Mouse (Mus musculus): ENCODE measurements around the gene Crocc2.

The Crocc2 gene

DNA sequence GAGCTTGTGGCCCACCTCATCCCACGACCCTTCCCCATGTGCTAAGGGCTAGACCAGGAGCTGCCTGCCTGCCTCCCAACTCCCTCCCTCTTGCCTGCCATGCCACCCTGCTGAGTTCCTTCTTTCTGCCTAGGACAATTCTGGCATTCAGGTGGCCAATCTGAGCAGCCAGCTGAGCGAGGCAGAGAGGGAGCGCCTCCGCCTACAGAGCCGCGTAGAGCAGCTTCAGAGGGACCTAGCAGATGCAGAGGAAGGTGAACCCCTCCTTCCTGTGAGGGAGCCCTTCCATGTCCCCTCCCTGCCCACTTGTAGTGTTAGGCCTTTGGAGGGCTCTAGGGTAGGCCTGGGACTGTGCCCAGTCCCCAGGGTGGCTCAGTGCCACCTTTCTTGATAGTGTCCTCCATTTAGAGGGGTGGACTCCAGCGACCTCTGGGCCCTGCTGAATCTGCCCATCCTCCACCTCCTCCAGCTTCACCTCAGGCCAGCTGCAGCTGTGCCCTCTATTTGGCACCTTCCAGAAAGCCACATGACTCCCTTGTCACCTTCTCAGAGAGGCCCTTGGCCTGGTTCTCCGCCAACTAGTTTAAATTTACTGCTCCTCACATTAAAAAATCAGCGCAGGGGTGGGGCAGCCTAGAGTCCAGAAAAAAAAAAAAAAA is 48.4 kb downstream of the Crocc2 start:
- in situ Hi-C loops (cut with MboI, MseI), result no loop called here

GRCm38 (mm10) chr1:93217530-93217929 is 49.0 kb downstream of the Crocc2 start:
- in situ Hi-C loops (cut with MboI, MseI), result no loop called here

GRCm38 (mm10) chr1:93220776-93221175 is 52.3 kb downstream of the Crocc2 start:
- in situ Hi-C loops (cut with MboI, MseI), result no loop called here

DNA sequence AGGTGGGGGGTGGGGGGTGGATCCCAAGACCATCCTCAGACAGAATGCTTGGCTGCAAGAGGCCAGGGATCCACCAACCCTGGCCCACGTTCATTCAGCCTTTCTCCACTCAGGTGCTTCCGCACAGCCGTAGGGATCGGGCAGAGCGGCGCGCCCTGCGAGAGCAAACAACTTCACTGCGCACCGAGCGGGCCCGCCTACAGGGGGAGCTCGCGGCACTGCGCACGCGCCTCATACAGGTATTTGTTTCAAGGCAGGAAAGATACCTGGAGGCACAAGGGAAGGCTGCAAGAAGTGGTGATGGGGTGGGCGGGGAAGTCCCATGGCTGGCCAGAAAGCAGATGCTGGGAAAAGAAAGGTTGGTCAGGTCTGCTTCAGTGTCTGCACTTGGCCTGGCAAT is 55.4 kb downstream of the Crocc2 start:
- in situ Hi-C loops (cut with MboI, MseI), result no loop called here

DNA sequence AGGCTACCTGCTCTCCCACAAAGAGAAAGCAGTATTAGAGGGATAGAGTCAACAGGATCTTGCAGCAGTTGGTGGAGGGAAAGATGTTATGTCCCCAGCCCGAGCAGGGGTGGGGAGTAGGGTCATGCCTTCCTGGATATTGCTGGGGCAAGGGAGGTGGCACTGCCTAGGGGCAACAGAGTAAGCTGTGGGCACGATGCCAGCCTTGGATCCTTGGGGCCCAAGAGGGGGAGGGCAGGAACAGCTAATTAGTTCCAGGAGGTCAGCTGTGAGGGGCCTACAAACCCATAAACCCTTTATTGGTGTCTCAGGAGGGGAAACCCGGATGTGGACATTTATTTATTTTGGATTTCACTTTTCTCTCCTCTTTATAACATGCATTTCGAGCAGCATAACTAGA is 56.7 kb downstream of the Crocc2 start:
- in situ Hi-C loops (cut with MboI, MseI), result no loop called here

- in situ Hi-C loops (cut with MboI, MseI), result no loop called here
Measured at GRCm38 (mm10) chr1:93225731-93226520, 57.4 kb downstream of the Crocc2 start.

DNA sequence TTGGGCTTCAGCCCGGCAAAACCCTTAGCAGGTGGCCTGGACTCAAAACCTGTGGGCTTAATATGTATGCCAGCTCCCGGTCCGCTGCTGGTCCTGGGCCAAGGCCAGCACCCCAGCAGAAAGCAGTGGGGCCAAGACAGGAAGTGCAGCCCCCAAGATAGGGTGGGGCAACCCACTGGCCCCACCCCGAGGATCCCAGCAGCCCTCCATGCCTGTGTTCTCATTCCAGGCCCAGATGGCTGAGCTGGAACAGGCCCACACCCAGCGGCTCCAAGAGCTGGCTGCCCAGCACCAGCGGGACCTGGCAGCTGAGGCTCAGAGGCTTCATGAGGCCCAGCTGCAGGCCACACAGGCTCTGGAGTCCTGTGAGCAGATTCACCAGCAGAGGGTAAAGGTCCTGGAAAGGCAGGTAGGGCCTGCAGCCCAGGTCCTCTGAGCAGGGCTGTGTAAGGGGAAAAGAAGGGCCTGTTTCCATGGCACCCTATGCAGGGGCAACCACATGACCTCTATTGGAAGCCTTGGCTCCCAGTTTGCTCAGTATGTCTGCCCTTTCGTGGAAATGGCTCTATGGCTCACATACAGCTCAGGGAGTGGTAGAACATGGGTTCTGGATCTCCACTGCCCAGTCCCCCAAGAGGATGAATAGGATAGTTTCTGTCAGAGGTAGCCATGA is 58.9 kb downstream of the Crocc2 start:
- in situ Hi-C loops (cut with MboI, MseI), result no loop called here

DNA sequence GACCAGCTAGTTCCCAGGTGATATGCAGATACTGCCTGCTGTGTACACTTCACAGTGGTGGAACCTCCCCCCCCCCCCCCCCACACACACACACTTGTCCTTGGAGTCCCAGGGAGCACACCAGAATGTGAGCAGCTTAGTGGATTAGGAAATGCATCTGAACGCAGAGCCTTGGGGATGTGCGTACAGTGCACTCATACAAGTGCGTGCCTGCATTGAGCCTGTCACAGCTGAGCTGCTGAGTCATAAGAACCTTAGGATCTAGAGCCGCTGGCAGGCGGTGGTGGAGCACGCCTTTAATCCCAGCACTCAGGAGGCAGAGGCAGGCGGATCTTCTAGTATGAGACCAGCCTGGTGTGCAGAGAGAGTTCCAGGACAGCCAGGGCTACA is 59.4 kb downstream of the Crocc2 start:
- in situ Hi-C loops (cut with MboI, MseI), result no loop called here

DNA sequence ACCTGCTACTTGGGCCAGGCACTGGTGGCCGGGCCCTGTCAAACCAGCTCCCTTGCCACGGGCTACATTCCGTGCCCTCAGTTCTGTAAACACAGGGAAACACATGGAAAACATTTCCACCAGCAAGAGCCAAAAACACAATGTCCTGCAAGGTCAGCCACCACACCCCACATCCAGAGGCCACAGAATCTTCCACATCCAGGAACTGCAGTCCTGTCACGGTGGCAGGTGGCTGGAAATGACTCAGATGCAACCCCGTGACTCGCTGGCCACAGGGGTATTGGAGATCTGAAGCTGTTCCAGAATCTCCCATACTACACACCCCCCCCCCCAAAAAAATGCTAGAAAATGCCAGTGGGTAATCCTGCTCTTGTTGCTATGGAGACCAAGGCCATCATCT is 60.7 kb downstream of the Crocc2 start:
- in situ Hi-C loops (cut with MboI, MseI), result no loop called here

DNA sequence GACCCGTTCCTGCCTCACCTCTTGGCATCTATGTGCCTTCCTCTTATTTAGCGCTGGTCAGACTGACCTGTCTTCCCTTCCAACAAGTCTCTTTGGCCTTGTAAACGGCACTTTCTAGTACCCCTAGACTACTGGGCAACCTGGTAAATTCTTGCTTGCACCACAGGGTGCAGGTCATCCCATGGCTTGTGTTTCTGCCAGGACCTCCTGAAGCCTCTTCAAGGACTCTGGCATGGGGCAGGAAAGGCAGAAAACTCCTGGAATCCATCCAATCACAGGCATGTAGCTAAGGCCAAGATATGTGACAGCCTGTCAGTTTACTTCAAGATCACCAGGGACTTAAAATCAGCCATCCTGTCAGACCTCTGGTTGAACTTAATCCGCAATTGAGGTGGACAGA is 61.1 kb downstream of the Crocc2 start:
- in situ Hi-C loops (cut with MboI, MseI), result no loop called here

DNA sequence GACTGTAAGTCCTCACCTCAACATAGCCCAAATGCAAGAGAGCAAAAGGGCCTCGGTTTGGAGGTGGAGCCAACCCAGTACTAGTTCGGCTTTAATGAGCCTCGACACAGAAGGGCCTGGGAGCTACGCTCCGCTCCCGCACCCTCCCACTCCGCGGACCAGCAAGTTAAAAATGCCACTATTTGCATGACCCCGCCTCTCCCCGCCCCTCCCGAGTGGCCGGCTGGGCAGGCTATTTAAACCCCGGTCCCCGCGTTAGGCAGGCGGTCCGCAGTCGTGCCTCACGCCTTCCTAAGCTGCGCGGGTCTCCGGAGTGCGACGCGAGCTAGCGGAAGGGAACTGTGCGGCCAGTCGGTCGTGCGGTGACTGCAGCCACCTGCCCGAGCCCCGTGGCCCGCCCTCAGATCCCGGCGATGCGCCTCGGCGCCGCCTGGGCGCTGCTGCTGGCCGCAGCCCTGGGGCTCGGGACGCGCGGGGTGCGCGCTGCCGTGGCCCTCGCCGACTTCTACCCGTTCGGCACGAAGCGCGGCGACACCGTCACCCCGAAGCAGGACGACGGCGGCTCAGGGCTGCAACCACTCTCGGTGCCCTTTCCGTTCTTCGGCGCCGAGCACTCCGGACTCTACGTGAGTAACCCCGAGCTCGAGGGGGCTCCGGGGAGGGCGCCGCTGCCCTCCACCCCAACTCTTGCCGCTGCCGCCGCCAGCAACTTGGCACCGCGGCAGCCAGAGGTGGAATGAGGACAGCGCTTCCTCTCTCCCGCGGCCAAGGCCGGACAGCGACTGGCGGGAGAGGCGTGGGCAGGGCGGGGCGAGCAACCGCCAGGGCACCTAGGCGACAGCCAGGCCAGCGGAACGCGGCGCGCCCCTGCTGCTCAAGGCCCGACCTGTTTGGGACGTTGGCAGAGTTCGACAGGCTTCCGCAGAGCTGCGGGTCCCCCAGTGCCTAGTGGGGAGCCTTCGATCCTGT is 67.3 kb downstream of the Crocc2 start, which contains the start of gene Sned1:
Gene Sned1, plus strand, starts transcription at position 266 of the 969 bp plus-strand sequence.
- in situ Hi-C loops (cut with MboI, MseI), result no loop called here

- in situ Hi-C loops (cut with MboI, MseI), result no loop called here
Measured at GRCm38 (mm10) chr1:93236545-93236924, 68.0 kb downstream of the Crocc2 start.

- in situ Hi-C loops (cut with MboI, MseI), result no loop called here
Measured at GRCm38 (mm10) chr1:93237676-93238075, 69.2 kb downstream of the Crocc2 start.

DNA sequence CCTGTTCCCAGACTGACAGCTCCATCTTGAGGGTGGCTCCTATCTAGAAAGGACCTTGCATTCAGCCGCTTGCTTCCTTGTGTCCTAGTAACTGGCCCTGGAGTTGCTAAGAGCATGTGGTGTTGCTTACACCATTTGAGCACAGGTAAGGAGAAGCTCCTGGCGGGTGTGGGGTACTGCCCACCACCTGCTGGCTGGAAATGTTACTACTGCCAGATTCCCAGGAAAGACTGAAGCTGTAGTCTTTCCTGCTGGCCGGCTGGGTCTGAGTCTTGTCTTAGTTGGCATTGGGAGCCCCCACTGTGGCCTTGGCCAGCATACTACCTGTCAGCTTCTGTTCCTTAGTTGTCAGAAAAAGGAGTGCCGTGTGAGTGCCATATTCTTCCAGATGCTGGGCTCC is 69.7 kb downstream of the Crocc2 start:
- in situ Hi-C loops (cut with MboI, MseI), result no loop called here

DNA sequence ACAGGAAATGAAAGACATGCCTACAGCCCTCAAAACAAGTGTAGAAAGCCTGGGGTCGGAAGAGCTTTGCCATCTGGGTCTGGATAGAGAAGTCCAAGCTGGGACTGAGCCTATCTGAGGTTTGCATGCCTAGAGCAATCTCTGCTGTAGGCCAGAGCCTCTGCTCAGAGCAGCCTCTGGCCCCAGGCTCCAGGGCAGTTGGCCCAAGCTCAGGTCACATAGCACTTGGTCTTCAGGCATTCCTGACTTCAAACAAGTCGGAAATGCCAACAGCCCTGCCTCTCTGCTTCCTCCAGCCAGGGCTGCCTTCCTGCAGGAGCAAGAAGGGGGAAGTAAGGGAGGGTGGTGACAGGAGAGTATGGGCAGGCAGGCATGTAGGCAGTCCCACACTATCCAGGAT is 77.4 kb downstream of the Crocc2 start:
- in situ Hi-C loops (cut with MboI, MseI), result no loop called here

- in situ Hi-C loops (cut with MboI, MseI), result no loop called here
Measured at GRCm38 (mm10) chr1:93252586-93252985, 84.1 kb downstream of the Crocc2 start.

DNA sequence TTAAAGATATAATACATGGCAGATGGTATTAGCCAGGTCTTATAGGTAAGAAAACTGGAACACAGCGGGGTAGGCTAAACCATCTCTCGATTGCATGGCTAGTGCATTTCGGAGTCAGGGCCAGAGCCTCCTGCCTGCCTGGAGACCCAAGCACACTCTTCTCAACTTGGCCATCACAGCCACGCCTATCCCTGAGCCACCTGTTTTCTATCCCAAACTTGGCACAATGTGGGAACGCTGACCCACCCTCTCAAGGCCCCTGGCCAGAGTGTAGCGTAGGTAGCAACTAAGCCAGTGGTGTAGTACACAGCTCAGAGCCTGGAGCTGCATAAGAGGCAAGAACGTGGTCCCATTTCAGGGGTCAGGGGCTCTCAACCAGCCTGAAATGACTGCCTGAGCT is 87.2 kb downstream of the Crocc2 start:
- in situ Hi-C loops (cut with MboI, MseI), result no loop called here

DNA sequence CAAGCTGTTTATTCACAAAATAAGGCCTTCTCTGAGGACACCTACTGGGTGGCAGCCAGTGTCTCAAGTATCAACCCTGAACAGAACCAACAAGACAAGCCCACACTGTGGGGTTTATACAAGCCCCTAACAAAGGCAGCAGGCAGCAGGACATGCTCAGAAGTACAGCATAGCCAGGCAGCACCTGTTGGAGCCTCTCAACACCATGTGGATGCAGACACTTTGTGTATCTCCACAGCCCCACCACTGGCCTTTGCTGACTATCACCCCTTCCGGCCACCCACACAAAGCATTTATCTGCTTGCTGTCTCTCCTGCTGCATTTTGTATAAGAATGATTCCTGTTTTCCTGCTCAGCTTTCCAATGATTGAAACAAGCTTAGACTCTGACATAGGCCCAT is 89.0 kb downstream of the Crocc2 start:
- in situ Hi-C loops (cut with MboI, MseI), result no loop called here

DNA sequence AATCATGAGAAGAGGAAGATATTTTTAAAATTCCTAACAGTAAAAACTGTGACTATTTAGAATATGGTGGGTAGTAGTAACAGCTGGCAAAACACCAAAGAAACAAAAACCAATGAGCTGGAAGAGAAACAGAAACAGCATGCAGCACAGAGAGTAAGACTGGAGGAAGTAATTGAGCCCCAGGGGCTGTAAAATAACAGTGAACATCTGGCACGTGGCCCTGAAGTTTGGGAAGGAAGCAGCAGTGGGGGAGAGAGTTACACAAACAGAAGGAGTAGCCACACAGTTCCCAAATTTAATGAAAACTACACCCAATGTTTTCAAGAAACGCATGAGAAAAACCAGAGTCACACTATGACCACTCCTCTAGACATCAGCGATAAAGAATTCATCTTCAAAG is 98.7 kb downstream of the Crocc2 start:
- in situ Hi-C loops (cut with MboI, MseI), result no loop called here

DNA sequence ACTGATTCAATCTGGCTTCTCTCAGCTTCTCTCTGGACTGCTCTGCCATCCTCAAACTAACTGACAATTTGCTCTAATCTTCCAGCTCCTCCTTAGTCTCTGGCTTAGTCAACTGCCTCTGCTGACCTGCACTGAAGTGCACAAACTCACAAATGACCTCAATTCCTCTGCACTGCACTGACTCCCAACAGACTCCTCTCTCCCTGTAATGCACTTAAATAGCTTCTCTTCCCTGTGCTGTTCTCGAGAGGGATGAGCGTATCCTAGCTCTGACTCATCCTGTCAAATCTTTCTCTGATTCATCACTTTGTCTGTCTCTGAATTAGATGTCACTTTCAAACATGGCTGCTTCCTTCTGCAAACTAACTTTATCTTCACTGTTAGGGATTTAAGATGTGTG is 99.7 kb downstream of the Crocc2 start:
- in situ Hi-C loops (cut with MboI, MseI), result no loop called here

- in situ Hi-C loops (cut with MboI, MseI), result no loop called here
Measured at GRCm38 (mm10) chr1:93270516-93271240, 102.2 kb downstream of the Crocc2 start.

Data from T-helper 1 cell (primary cell).